Mouse (Mus musculus) MN1 (cell line): Measurements from ENCODE around the gene Scaf1.
"Not testable (repeated sequence)": the region's sequence is repeated elsewhere in the genome, so short reads cannot be mapped to it uniquely, and the experiment has no call there.

Experiments
- DNase-seq: peaks from one replicate; pipeline ENCODE4 v3.0.0-alpha.2; 2016; ENCODE audit warnings: low spot score

The Scaf1 gene

GRCm38 (mm10) chr7:45045741-45046140, 29.6 kb upstream of the Scaf1 start:
- DNase-seq = no peak

- DNase-seq = no peak
These were observed 27.1 kb upstream of the Scaf1 start for GRCm38 (mm10) chr7:45043307-45043706.

GRCm38 (mm10) chr7:45040851-45041250, 24.7 kb upstream of the Scaf1 start:
- no peak for DNase-seq

- no peak for DNase-seq
These were observed 22.2 kb upstream of the Scaf1 start for GRCm38 (mm10) chr7:45038411-45038810.

GRCm38 (mm10) chr7:45037720-45038361, 21.7 kb upstream of the Scaf1 start:
- DNase-seq = no peak

GRCm38 (mm10) chr7:45036702-45037101, 20.5 kb upstream of the Scaf1 start:
- DNase-seq = no peak

GRCm38 (mm10) chr7:45035631-45036030, 19.5 kb upstream of the Scaf1 start:
- DNase-seq = peak; percentile 27

- no peak for DNase-seq
These were observed 17.7 kb upstream of the Scaf1 start for GRCm38 (mm10) chr7:45033722-45034359.

GRCm38 (mm10) chr7:45030857-45031256, 14.7 kb upstream of the Scaf1 start:
- DNase-seq = no peak

GRCm38 (mm10) chr7:45029995-45030394, 13.8 kb upstream of the Scaf1 start:
- no peak for DNase-seq

- DNase-seq = no peak
These were observed 12.2 kb upstream of the Scaf1 start for GRCm38 (mm10) chr7:45028351-45028750.

- DNase-seq = no peak
These were observed 11.6 kb upstream of the Scaf1 start for GRCm38 (mm10) chr7:45027761-45028160.

GRCm38 (mm10) chr7:45026256-45026655, 10.1 kb upstream of the Scaf1 start:
- no peak for DNase-seq

GRCm38 (mm10) chr7:45025601-45026220, 9.5 kb upstream of the Scaf1 start:
- DNase-seq = no peak

- no peak for DNase-seq
These were observed 8.4 kb upstream of the Scaf1 start for GRCm38 (mm10) chr7:45024281-45025248.

GRCm38 (mm10) chr7:45023711-45024110, 7.5 kb upstream of the Scaf1 start:
- DNase-seq = not testable (repeated sequence)

- DNase-seq = no peak
These were observed 4.1 kb upstream of the Scaf1 start for GRCm38 (mm10) chr7:45020225-45020624.

- DNase-seq = peak; percentile 77
These were observed 2.9 kb upstream of the Scaf1 start for GRCm38 (mm10) chr7:45019031-45019571.

GRCm38 (mm10) chr7:45017242-45018061, 1.3 kb upstream of the Scaf1 start, which contains the start of gene Rras:
Gene Rras, plus strand, starts transcription at chr7:45017961.
- DNase-seq = peak; percentile 97

GRCm38 (mm10) chr7:45016761-45017160, 598 bp upstream of the Scaf1 start:
- DNase-seq = no peak
